Comparison of ENCODE assay signal across 25 mouse cellular contexts in genomic region chr10:76001160-76001559, GRCm38 (mm10). TPM values are rescaled to one million over a fixed set of nuclear protein-coding genes. Genes with fewer than 3 reads are reported as not detected.
DNase-seq lines count a peak whose midpoint lies in the region; ATAC-seq lines count a peak whose summit lies in the region.
"Had no signal": no experiment of that assay in that cellular context is flagged by ENCODE, and none has a peak within 500 bp of the region (broad histone marks: within the 10 kb centered on the region; RNA-seq: fewer than 3 reads in every experiment).

No protein-coding gene starts in this region.

- H3K4me1 ChIP-seq in kidney, embryonic 16.5 days (ENCODE audit: insufficient read depth, low read length): peaks cover 11% of the 10 kb centered on the region; the same call in 1 of the 2 replicates

- H3K27ac ChIP-seq in kidney, embryonic 16.5 days (ENCODE audit: low read length): no peak overlapping the region
- H3K27ac ChIP-seq: gastrocnemius, adult 2 months; heart, adult 2 months; hindbrain, embryonic 12.5 days; neural tube, embryonic 15.5 days had no signal

- DNase-seq in adrenal gland, postnatal 10 days: peak; percentile 19
- no peak for DNase-seq in adrenal gland, adult 2 months
- peak; percentile 68 for DNase-seq in heart, adult 11 months
- DNase-seq in heart, postnatal 4 days: no peak
- DNase-seq in kidney, adult 18-20 months: no peak
- DNase-seq in ES-CJ7 (ENCODE audit: low read depth, low spot score): peak; percentile 58
- no peak for DNase-seq in spleen, postnatal 14 days (ENCODE audit: low spot score in 2 of 2)
- DNase-seq: cerebellum, adult 9-11 months; gastrocnemius, adult 2 months; heart, adult 2 months; kidney, postnatal 25 days; lung, adult 2 months; lung, postnatal 36 days; right cerebral cortex, postnatal 4 days; thymus, postnatal 25 days had no signal

- no peaks in the 10 kb centered on the region for H3K9me3 ChIP-seq in kidney, embryonic 16.5 days (ENCODE audit: low read length)
- H3K9me3 ChIP-seq: hindbrain, embryonic 12.5 days; neural tube, embryonic 15.5 days had no signal

- no peak for ATAC-seq in kidney, embryonic 16.5 days (ENCODE audit: low FRiP score, low TSS enrichment)
- ATAC-seq: CD4-positive, CD25-positive, alpha-beta regulatory T cell, adult 4 months had no signal

- no peaks in the 10 kb centered on the region for H3K27me3 ChIP-seq in kidney, embryonic 16.5 days (ENCODE audit: insufficient read depth, low read length)
- H3K27me3 ChIP-seq: hindbrain, embryonic 12.5 days; neural tube, embryonic 15.5 days had no signal

- H3K4me3 ChIP-seq in kidney, embryonic 16.5 days (ENCODE audit: low read length): no peak overlapping the region
- H3K4me3 ChIP-seq: gastrocnemius, adult 2 months; heart, adult 2 months; hindbrain, embryonic 12.5 days; neural tube, embryonic 15.5 days had no signal

- H3K9ac ChIP-seq in kidney, embryonic 16.5 days (replicated peaks; ENCODE audit: low read length): no peak overlapping the region
- H3K9ac ChIP-seq: hindbrain, embryonic 12.5 days; neural tube, embryonic 15.5 days had no signal

- 21% methylated on average over 6 of the region's 7 CpGs for WGBS in kidney, embryonic 16.5 days

- peak overlapping the region; percentile 4; the same call in 1 of the 2 replicates for H3K4me2 ChIP-seq in kidney, embryonic 16.5 days (replicated peaks; ENCODE audit: low read depth, low read length)
- H3K4me2 ChIP-seq: hindbrain, embryonic 12.5 days; liver, embryonic 11.5 days; neural tube, embryonic 15.5 days had no signal

- no peaks in the 10 kb centered on the region for H3K36me3 ChIP-seq in kidney, embryonic 16.5 days (ENCODE audit: insufficient read depth, low read length)
- H3K36me3 ChIP-seq: hindbrain, embryonic 12.5 days; neural tube, embryonic 15.5 days had no signal

RNA-seq across cellular contexts. Expression of gene Zfp280b, which starts 31.3 kb away (rescaled TPM):
- total RNA-seq in adrenal gland, postnatal 10 days (2021): 10 to 100 TPM in 1 of 2 experiments, 1 to 10 TPM in 1; 9.0 to 11.0 TPM
- 1 to 10 TPM; 5.8 to 9.9 TPM for total RNA-seq in adrenal gland, adult 2 months (2021)
- 3.5 and 3.8 TPM in 2 replicates for polyA plus RNA-seq in adrenal gland, adult 2 months (2012; rRNA removed)
- 10 to 100 TPM; 11.8 to 12.2 TPM for total RNA-seq in heart, postnatal 4 days (2021)
- 22.9 and 25.1 TPM in 2 replicates for polyA plus RNA-seq in kidney, embryonic 16.5 days (2015; fragmentation: Nextera tagmentation; extraction: Ambion mirVana)

RNA-seq across cellular contexts. Expression of gene Gm5134, which starts 46.8 kb away (rescaled TPM):
- not detected for total RNA-seq in adrenal gland, postnatal 10 days (2021)
- total RNA-seq in adrenal gland, adult 2 months (2021): not detected
- polyA plus RNA-seq in adrenal gland, adult 2 months (2012; rRNA removed): 0.03 and 0.11 TPM in 2 replicates
- total RNA-seq in heart, postnatal 4 days (2021): not detected
- not detected in 2 replicates for polyA plus RNA-seq in kidney, embryonic 16.5 days (2015; fragmentation: Nextera tagmentation; extraction: Ambion mirVana)
- total RNA-seq: gastrocnemius, adult 2 months; heart, adult 2 months; layer of hippocampus, postnatal 14 days; left cerebral cortex, postnatal 14 days; monocyte, adult 5-6 weeks had no signal
- polyA plus RNA-seq: embryonic facial prominence, embryonic 11.5 days; heart, adult 2 months; hindbrain, embryonic 12.5 days; intestine, embryonic 14.5 days; neural tube, embryonic 15.5 days had no signal

RNA-seq across cellular contexts. Expression of gene Vpreb3, which starts 58.3 kb away (rescaled TPM):
- total RNA-seq in adrenal gland, postnatal 10 days (2021): 1 to 10 TPM; 1.1 to 1.2 TPM
- not detected for total RNA-seq in adrenal gland, adult 2 months (2021)
- 1.1 and 2.0 TPM in 2 replicates for polyA plus RNA-seq in adrenal gland, adult 2 months (2012; rRNA removed)
- not detected for total RNA-seq in heart, postnatal 4 days (2021)
- polyA plus RNA-seq in kidney, embryonic 16.5 days (2015; fragmentation: Nextera tagmentation; extraction: Ambion mirVana): 0.72 and 1.9 TPM in 2 replicates
- total RNA-seq: gastrocnemius, adult 2 months; heart, adult 2 months; layer of hippocampus, postnatal 14 days; left cerebral cortex, postnatal 14 days had no signal
- polyA plus RNA-seq: embryonic facial prominence, embryonic 11.5 days; intestine, embryonic 14.5 days had no signal

Comparison
In these comparisons a context has a peak if more than half of its experiments do, and no peak if none do; other contexts are left out.
1. DNase-seq: peak in adrenal gland, postnatal 10 days (single experiment), heart, adult 11 months (single experiment) and ES-CJ7 (single experiment); none in adrenal gland, adult 2 months (single experiment), heart, postnatal 4 days (single experiment), kidney, adult 18-20 months (single experiment) and spleen, postnatal 14 days (0 of 2).